Mouse (Mus musculus) hindlimb bud, embryonic 11.5 days (tissue): ENCODE measurements at regions not wholly inside any gene's neighbourhood (a gene's known extent, or its start where the extent isn't known, plus 50 kb on each side); places are given as distances from the start of the nearest gene placed in this dataset.

Experiments used
- DNase-seq: peaks from one replicate; pipeline ENCODE4 v3.0.0-alpha.2; 2012; ENCODE audit warnings: low read depth, low spot score; ENCODE audit errors: extremely low spot score

DNA sequence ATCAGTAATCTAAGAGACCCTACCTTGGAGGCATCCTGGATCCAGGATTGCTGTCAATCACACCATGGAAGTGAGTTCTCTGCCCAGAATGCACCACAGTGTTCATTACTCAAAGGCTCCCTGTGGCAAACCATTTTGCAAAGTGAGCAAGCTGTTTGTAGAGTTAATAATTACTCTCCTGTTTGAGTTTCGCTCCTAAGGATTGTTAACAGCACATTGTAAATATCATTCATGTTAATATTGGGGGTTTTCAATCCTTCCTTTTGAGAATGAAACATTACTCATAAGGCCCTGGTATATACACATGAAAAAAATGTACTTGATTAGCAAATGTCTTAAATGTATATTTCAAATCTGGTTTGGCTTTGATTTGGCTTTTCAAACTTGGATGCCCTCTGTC lies 58.1 kb upstream of the Clstn2 start:
- DNase-seq = no peak

DNA sequence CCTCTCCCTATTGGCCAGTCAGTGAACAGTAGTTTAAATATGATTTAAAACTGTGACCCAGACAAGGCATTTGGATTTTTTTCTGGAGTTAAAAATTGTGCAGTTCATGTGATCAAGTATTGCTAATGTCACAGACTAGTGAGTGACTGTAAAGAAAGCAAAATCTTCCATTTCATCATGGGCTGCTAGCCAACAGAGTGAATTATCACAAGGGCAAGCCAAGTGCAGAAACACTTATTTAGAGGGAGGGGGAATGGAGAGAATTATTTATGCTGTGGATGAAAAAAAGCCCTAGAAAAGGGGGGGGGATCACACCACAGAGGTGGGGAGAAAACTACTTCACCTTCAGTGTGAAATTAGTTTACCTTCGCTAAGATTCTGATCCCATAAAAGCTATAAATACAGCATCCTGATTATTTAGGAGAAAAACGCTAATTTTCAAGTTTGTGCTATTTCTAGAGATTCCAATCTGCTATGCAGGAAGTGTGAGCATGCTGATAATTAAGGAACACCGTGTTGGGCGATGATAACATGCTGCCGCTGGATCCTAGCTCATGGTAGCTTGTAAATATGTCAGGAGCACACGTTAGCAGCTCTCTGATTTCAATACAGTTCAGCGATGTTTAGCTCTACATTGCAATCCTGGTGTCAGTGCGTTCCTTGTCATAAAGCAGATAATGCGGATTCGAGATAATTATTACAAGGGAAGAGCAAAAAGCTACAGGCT lies 62.2 kb upstream of the Clstn2 start:
- no peak for DNase-seq

DNA sequence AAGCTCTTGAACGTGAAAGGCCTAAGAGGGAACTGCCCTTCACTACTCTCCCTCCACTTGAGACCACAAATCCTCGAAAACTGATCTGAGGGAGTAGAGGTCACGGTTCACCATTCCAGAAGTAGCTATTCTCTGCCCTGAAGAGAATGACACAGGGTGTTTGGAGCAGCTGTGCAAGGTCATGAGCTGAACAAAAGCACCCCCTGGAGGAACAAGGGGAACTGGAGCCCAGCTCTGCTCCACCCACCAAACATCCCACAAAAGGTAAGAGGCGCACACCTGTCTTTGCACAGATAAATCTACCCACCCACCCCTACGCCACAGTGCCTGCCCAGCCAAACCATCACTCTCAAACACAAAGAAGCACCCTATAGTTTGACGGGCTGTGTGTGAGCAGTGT lies 90.4 kb upstream of the Clstn2 start:
- DNase-seq = no peak

DNA sequence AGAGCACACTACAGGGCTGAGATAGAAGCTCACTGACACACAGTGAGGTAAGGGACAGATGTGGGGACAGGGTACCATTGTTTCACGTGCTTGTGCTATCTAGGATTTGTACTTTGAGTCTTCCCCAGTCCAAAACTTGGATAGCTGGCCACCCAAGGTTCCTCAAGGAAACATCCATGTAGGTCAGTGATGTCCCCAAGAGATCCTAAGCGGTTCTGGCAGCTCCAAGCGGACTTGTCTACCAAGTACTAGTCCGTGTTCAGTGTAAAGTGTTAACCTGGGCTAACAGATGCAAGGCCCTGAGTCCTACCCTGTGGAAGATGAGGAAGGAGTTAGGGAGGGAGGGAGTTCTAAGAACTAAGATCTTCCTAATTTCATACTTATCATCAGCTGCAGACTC lies 96.6 kb upstream of the Clstn2 start:
- DNase-seq = no peak

DNA sequence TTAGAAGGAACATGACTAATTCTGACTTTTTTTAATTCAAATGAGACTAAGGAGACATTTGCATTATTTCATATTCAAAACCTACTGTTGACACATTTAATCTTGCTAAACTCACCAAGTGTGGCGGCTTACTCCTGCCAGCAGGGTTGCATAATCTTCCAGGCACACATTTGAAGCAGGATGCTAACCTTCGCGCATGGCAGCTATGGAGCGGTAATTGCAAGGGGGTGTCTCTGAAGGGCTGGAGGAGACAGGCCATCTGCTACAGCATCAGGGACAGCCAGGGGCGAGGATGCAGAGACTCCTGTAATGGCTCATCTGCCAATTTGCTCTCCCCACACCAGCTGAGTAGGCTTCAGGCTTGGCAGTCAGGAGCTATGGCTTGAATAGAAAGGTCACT lies 97.9 kb upstream of the Clstn2 start:
- DNase-seq = no peak

DNA sequence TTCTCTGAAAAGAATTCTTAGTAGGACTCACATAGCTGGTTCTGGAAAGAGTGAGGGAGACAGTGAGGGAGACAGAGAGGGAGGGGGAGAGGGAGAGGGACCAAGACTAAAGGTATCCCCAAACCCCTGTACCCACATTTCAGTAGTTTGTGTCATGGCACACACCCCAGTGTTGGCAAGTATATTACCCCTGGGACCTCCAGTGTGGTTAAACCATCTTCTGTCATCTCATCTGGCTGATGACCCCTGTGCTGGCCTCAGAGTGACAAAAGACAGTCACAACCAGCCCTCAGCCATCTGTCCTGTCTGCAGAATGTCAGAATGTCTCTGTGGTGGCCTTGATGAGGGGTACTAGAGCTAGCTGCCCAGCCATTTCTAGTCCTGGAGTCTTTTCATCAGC lies 107.6 kb upstream of the Clstn2 start:
- DNase-seq = no peak

DNA sequence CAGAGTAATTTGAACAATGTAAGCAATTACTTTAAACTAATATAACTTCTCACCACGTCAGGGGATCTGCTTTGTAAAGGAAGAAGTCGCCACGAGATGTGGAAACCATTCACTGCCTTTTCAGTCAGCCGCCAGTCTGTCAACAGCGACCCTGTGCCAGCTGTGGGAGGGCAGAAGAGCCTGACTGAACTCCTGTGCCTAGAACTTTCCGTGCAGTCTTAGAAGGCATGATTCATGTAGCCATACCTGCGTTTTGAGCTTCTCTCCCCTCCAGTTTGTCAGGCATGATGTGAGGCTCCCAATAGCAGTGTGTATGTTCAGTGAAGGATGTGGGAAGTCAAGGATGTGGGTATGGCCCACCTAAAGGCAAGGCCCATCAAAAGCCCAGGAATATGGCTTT lies 109.1 kb upstream of the Clstn2 start:
- DNase-seq = no peak

DNA sequence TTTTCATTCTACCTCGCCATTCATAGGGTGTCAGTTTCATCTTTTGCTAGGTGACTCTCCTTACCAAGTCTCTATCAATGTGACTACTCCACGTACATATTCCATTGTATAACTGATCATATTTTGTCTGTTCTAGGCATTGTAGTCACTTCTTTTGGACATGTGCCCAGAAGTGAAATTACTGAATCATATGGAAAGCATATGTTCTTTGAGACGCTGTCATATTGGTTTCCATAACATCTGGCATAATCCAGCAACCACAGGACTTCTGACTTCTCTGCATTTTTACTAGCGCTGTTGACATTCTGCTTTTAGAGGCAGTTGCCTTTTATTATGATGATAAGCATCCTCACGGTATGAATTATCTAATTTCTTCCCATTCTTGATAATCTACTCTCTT lies 113.9 kb upstream of the Clstn2 start:
- no peak for DNase-seq

DNA sequence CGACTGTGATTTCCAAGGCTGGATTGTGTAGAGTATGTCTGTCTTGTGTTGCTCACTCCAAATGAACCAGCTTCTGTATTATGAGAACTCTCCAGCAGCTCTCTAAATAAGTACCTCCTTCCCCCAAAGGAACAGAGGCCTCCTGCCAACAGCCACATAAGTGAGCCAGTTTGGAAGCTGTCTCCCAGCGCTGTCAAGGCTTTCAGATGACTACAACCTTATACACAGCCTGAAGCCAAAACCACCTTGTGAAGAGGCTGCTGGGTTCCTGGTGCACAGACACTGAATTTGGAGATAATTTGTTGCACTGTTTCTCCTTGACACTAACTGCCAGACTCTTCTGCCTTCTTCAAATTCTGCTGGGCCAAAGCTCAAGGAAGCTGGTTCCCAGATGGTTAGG lies 125.4 kb upstream of the Clstn2 start:
- DNase-seq = no peak

DNA sequence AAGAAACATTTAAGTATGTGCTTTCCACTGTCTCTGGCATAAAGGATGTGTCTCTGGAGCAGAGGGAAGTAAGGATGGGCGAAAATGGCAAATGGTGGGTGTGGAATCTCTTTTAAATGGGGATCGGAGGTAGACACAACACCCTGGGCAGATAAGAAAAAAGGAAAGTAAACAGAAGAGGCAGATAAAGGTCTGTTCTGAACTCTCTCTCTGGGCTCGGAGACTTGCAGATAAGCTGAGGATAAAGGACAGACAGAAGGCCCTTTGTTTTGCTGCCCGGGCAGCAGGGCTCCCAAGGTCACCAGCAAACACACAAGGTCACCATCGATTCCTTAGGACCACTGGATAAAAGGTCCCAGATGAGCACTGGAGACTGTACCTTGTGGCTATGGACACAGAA lies 122.7 kb upstream of the Nmnat3 start:
- no peak for DNase-seq

DNA sequence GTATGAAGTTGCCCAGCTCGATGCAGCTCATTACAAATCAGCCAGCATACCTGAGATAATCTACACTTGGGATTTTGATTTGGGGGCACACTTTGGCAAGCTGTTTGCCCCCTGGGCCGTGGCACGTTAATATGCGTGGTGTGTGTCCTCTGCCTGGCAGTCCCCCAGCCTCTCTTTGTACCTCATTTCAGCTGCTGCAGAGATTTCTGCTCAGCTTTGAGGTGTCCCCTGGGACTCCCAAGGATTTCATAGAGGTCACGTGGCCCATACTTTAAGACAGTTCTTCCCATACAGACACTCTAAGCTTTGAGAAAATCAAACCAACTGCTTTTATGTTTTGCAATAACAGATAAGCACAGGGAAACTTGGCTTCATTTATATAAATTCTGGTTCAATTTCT lies 113.2 kb upstream of the Nmnat3 start:
- DNase-seq = no peak

DNA sequence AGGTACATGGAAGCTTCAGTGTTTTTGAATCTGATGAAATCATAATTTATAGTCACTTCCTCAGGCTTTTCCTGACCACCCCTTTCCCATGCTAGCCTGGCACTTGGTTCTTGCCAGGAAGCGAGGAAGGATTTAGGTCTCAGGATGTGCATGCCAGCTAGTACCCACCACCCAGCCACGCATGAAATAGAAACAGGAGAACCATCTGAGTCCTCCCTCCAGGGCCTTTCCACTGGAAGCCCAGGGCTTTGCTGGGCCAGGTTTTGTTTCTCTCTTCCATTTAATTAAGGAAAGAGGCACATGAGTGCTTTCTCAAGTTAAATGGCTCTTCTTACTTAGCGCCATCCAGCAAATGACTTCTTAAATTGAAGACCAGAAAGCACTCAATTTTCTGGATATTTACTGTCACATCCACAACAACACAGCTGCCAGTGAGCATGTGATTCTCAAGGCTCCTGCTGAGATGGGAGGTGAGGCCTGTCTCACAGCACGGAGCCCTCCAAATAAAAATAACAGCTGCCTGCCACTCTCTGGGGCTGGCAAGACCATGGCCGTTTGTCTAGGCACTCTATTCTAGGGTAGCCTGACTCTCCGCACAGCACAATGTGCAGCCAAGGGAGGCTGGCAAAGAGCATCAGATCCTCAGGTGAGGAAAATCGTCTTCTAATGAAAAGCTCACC lies 110.4 kb upstream of the Nmnat3 start:
- no peak for DNase-seq

DNA sequence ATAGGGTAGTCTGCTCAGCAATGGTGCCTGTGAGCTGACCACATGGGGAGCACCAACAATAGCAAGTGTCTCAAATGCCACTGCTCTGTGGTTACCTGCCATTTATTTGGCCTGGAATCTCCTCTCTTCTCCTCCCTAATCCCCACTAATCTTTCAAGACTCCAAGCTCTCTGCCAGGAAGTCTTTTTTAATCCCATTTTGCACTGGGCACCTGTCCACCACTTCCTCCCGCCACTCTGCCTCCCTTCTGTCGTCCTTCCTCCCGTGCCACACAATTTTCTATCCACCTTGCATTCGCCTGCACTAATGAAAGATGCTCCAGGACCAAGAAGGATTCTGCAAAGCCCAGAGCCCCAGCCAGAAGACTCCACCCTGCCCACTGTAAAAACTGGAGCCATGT lies 106.5 kb upstream of the Nmnat3 start:
- DNase-seq = no peak

DNA sequence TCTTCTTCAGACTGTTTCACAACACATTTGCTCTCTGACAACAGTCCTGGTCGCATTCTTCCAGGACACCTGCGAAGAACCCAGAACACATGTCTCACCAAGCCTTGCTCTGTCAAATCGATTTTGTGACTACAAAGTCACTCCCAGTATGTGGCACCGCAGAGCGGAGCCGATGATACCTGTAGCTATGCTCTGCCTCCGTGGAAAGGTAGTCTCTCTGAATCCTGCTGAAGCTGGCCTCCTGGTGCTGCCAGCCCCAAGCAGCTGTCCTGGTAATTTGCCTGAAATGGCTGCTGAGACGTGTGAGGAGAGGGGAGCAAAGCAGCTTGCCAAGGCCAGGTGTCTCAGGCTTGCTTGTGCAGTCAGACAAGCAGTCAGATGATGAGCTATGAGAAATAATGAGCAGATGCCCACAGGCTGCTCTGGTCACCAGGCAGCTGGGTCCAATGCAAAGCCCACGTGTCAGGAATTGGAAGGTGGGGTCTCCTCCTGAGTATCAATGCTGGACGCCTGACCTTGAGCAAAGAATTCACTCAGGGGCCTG lies 100.4 kb upstream of the Nmnat3 start:
- DNase-seq = no peak

DNA sequence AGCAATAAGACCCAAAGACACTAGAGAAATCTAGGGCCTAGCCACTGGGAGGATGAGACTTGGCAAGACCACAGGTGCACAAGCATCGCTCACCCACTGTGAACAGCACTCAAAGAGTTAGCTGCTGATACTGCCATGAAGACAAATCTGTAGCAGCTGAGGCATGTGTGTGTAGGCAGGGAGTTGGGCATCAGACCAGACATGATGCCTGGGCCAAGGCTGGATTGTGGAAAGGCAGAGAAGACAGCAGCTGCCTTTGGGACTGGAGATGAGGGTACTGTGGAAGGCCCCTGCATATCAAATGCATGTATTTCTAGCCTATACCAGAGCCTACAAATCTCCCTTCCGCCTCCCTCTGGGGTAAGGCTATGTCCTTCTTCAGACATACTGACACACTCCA lies 92.9 kb upstream of the Nmnat3 start:
- DNase-seq = no peak

DNA sequence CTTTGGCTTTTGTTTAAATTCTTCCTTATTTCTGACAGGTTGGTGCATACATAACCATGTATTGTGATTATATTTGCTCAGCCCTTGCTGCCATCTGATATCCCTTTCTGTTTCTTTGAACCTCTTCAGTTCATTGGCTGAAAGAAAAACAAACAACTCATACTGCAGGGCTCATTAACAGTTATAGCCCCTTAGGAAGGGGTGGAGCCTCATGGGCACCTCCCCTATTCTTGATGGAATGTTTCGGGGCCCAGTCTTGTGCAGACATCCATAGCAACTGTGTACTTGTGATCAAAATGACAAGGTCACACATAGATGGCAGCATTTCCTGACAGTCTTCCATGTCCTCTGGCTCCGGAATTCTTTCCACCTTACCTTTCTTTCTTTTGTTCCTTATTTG lies 68.4 kb upstream of the Nmnat3 start:
- no peak for DNase-seq

DNA sequence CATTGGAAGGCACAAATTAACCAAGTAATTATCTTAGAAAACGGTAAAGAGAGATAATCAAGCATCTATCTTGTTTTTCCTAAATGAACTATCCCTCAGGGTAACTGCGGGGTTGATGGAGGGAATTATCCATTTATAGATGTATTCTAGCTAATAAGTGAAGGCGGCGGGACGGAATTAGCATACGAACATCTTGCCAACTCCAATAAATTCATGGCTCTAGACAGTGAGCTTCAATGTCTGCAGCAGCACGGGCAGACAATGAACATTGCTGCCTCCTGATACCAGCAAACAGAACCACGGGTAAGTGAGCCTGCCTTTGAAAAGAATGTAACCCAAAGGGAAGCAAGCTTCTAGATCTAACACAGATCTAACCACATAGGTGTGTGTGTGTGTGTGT lies 66.9 kb upstream of the Nmnat3 start:
- DNase-seq = no peak

DNA sequence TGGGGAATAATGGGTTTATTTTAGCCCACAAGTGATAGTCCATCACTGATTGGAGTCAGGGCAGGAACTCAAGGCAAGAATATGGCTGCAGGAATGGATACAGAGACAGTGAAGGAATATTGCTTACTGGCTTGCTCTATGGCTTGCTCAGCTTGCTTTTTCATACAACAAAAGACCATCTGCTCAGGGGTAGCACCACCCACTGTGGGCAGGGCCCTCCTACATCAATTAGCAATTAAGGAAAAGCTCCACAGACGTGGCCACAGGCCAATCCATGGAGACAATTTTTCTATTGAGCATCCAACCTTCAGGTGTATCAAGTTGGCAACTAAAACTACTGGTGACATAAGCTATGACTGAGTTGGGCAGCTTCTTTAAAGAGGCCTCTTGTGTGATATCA lies 65.5 kb upstream of the Nmnat3 start:
- no peak for DNase-seq

DNA sequence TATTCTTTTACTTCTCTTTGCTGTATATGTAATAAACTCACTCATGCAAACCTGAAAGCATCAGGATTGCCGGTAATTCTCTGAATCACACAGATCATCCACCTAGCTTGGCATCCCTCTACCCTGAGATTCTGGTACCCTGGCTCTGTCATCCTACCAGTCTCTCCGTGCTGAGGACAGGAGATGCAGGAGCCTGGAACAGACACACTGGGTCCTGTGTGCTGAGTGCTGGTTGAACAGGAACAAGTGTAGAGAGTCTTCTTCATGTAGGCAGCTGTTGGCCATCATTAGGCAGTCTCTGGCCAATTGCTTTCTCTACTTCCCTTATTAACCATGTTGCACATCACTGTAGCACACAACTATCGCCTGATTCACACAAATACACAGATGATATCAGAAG lies 59.0 kb upstream of the Nmnat3 start:
- no peak for DNase-seq

DNA sequence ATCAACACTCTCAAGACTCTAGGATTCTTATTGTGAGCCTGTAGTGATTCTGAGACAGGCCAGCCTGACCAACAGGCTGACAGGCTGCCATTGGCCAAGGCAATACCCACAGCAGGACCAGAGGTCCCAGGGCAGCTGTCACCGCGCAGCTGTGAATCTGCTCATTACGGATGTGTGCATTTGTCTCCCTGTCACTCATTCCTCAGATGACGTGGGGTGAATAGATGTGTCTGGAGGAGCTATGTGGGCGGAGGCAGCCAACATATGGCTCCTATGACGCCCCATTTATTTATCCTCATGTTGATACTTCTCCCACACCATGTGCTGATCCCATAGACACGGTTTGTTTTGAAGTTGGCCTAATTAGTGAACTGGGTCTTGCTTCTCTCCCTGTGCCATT lies 58.3 kb upstream of the Nmnat3 start:
- no peak for DNase-seq

DNA sequence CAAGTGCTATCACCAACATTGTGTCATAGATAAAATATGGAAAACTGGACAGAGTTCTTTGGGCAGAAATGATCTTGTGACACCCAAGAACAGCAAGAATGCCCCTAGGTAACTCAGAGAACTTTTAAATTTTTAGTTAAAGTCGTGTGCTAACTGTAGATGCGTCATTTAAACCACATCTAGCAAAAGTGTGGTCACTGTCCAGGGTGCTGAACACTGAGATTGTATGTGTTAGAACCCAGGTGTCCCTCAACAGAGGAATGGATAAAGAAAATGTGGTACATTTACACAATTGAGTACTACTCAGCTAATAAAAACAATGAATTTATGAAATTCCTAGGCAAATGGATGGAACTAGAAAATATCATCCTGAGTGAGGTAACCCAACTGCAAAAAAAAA lies 52.5 kb upstream of the Nmnat3 start:
- peak; percentile 49 for DNase-seq
